Mouse (Mus musculus) neural tube, embryonic 10.5 days (tissue): ENCODE data around the gene Gyg.
A peak's percentile ranks its signal among the peaks of the same experiment; 100 is the strongest.

Source experiments
- DNase-seq: peaks from one replicate; pipeline ENCODE4 v3.0.0-alpha.2; 2017; ENCODE audit warnings: low spot score; ENCODE audit errors: extremely low spot score

The Gyg gene

DNA sequence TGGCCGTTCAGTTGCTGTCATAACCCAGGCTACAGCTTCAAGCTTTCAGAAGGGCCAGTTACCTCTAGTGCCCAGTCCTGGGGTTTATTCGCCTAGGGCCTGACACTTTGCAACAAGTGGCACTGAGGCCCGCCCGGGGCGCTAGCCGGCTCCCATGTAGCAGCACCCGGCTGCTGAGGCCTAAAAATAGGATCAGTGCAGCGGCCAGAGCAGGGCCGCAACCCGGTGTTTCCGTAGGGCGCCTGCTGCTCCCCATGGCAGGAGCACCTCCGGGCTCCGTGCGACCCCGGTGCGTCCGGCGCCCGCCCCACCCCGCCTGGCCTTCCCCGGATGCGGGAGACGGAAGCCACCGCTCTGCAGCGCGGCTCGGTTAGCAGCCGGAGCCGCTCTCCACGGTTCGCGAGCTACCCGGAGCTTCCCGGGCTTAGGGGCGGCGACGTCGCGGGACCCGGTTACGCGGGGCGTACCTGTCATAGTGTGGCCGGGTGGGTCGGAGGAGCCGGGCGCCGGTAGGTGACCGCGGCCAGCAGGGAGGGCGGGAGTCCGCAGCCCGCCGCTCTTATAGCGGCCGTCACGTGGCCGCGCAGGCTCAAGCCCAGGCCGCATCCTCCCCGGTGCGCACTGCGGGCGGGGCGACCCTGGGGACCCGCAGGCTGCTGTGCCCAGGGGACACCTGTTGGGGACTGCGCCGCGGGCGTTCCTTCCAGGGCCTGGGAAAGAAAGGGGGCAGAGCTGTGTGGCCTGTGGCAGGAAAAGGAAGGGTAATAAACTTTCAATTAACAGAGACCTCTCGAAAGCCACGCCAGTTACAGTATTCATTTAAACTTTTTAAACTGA lies at the start of gene Gyg:
TSS of gene Gyg (minus strand) at position 787 of the 837 bp plus-strand sequence.
- DNase-seq = peak; percentile 69

DNA sequence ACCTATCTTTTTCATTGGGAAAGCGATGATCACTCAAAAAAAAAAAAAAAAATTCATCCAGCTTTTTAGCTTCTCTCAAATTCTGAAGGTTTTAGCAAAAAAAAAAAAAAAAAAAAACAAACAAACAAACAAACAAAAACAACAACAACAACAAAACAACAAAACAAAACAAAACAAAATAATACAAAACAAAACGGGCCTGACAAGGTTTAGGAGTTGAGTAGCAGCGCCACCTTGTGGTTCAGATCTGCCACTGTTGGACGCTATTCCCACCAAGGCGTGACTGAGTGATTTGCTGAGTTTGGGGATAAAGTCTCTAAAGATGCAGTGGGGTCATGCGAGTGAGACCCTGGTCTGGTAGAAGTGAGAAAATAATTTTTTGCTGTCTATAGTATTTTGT lies 43.8 kb upstream of the Gyg start:
- peak; percentile 64 for DNase-seq

- no peak for DNase-seq
Observed at GRCm38 (mm10) chr3:20197878-20198277, 42.8 kb upstream of the Gyg start.

DNA sequence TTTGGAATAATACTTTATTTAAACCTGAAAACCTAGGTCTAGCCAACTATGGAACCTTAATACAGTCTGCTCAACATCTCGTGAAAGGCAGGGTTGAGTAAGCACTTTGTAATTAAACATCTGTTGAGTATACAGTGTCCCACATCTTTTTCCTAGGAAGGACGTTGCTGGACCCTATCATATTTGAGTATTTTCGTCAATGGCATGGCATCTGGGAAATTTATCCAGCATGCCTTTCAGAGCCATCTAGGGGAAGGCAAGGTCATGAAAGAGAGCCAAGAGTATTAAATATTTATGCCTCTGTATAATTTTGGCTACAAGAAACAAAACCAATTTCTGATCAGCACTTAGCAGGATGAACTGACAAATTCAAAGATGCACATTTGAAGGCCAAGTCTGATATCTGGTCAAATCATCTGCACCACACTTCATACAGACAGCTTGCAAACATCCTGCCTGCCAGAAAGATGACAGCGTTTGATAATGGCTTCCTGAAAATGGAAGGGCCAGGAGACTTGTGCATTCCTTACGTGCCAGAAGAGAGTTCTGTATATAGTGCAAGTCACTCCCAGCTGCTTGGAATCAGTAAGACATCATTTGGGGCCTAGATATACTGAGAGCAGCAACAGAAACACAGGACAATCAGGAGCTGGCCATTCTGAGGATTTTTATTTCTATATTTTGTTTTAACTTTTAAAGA lies 34.0 kb upstream of the Gyg start:
- no peak for DNase-seq

GRCm38 (mm10) chr3:20172394-20172793 lies 17.3 kb upstream of the Gyg start:
- DNase-seq = no peak

DNA sequence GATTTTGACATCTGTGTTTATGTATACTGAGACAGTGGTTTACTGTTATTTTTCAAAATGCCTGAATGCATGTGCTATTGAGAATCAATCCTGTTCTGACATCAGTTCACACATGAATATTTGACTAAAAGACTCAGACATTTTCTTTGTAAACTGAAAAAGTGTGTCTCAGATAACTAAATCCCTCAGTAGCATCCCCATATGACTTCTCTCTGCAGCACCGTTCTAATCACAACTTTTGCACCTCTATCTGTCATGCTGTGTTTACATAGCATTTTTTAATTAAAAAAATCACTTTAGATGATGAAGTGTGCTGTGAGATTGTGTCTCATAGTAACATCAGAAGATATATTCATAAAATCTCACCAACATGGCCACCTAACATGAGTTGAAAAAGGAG lies 12.4 kb upstream of the Gyg start:
- no peak for DNase-seq

- no peak for DNase-seq
Observed at GRCm38 (mm10) chr3:20155476-20155875, 359 bp upstream of the Gyg start.

DNA sequence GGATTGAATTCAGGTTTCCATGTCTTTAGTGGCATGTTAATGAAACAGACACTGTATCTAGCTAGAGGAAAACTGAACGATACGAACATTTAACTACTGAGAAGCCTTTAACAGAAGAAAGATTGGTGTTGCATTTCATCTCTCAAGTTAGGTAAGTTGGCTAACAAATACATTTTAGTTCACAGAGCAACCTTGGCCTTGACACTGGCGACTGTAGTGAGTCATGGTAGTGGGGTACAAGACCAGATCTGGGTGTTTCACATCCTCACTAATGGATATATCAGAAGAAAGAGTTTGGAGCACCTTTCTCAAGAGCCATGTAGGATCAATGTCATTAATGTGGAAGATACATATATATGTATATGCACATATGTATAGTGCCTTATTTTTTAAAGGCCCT lies 3.5 kb downstream of the Gyg start:
- no peak for DNase-seq

DNA sequence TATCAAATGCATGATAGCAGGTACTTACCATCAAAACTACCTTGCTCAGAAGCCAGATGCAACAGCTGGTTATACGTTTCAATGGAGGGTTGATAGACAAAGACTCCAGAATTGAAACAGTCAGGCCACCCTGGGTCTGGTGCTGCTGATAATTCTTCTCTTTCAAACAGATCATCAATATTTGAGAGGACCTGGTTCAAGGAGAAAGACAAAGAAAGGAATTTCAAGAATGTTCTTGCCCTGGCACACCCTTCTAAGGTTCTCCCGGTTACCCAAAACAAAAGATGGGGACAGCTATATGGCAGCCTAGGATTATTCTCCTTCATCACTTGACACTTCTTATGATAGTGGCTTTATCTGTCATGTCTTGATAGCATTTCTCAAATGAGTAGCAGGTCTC lies 4.6 kb downstream of the Gyg start:
- no peak for DNase-seq

GRCm38 (mm10) chr3:20147647-20148046 lies 7.5 kb downstream of the Gyg start:
- DNase-seq = no peak

GRCm38 (mm10) chr3:20146884-20147395 lies 8.2 kb downstream of the Gyg start:
- DNase-seq = no peak

DNA sequence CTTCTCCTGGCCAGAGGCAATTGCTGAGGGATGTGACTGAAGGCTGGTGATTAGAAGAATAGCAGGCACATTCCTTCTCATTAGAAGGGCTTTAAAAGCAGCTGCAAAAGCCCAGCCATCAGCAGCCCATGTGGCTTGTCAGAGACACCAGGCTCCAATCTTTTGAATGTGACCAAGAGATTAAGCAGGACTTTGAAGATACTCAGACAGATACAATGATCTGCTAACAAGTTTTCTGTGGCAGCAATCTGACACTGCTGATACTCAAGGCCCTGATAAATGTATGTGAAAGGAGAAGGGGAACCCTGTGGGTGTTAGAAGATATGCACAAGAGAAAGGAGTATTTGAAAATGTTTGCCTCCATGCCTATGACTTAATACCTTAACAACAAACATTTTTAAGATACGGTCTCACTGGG lies 9.4 kb downstream of the Gyg start:
- no peak for DNase-seq

- no peak for DNase-seq
Observed at GRCm38 (mm10) chr3:20144401-20144800, 10.7 kb downstream of the Gyg start.

- DNase-seq = no peak
Observed at GRCm38 (mm10) chr3:20143726-20144125, 11.4 kb downstream of the Gyg start.

DNA sequence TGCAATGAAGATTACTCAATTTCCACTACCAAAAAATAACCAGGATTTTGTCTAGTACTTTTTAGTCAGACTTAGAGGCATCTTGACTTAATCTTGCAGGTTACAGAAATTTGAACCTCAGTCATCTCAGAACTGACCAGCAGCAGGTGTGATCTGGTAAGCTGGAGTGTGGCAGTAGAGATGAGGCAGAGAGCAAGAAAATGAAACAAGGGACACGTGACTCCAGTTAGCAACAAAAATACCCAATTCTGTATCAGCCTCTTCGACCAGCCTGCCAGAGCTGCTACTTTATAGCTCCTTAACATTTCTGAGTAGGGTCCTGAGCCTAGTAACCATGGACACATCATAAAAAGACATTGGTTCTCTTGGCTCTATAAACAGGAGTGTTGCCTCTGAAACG lies 12.5 kb downstream of the Gyg start:
- DNase-seq = no peak

DNA sequence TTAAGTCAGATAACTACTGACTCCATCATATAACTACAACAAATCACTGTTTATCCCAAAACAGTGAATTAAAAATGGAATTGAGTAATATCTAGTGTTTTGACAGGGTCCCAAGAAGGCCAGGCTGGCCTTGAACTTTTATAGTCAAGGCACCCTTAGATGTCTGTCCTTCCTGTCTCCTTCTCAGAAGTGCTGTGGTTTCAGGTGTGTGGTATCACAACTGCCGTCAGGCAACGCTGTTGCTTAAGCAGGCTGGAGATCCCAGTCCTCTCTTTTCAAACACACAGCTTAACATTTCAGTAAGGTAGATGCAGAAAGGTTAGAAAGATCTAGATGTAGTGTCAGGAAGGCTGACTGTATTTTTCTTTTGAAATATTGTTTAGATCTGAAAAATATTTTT lies 13.0 kb downstream of the Gyg start:
- no peak for DNase-seq

GRCm38 (mm10) chr3:20141679-20142078 lies 13.4 kb downstream of the Gyg start:
- DNase-seq = no peak

DNA sequence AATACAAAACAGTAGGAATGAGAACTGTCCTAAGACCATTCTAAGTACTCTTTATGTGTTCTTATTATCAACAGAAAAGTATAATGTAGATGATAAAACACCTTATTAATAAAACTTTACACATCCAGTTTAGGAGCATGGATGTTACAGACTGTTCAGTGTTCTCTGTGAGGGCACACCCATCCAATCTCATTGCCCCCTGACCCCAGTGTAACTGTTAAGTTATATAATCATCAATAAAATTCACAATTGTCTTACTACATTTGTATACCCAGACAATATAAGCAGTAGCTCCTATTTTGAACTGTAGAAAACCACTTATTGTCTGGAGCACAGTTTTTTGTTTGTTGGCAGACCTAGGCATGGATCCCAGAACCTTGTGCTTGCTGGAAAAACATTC lies 13.9 kb downstream of the Gyg start:
- DNase-seq = no peak

DNA sequence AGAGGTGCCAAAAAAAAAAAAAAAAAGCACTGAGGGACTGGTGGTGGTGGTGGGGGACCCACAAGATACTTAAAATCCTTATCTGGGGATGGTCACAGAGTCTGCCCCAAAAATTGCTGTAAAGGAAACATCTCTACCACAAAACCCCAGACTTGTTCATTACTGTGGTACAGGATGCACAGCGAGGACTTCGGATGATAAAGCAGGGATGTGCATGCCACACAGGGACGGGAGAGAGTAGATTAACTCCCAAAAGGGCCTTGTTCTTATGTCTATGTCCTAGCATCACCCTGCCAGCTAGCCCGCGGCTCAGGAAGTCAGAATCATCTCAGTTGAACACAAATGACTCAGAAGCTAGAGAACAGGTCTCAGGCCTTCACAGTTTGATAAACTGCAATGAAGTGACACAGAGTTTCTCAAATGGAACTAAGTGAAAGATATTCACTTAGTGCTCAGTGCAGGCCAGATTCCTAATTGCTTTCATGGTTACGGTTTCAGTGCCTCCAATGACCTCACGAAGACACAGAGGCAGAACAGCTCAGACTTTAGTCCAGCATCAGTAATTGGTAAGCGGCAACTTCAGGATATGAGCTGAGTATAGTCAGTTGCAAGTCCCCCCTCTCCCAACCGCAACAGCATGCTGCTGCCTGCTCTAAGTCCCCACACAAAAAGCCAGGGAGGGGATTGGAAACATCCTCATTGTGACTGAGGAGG lies 18.1 kb downstream of the Gyg start:
- no peak for DNase-seq

GRCm38 (mm10) chr3:20134545-20134944 lies 20.6 kb downstream of the Gyg start:
- DNase-seq = no peak

GRCm38 (mm10) chr3:20133745-20134144 lies 21.4 kb downstream of the Gyg start:
- DNase-seq = no peak

GRCm38 (mm10) chr3:20132731-20133130 lies 22.4 kb downstream of the Gyg start:
- DNase-seq = no peak
